Mouse (Mus musculus): ENCODE measurements around the gene Kansl2. TPM values are rescaled to one million over a fixed set of nuclear protein-coding genes. Genes with fewer than 3 reads are reported as not detected.
A peak's percentile ranks its signal among the peaks of the same experiment; 100 is the strongest.

Kansl2 gene
- 10 to 100 TPM; 54.1 to 60.0 (median 57.2) TPM for total RNA-seq (2022)

DNA sequence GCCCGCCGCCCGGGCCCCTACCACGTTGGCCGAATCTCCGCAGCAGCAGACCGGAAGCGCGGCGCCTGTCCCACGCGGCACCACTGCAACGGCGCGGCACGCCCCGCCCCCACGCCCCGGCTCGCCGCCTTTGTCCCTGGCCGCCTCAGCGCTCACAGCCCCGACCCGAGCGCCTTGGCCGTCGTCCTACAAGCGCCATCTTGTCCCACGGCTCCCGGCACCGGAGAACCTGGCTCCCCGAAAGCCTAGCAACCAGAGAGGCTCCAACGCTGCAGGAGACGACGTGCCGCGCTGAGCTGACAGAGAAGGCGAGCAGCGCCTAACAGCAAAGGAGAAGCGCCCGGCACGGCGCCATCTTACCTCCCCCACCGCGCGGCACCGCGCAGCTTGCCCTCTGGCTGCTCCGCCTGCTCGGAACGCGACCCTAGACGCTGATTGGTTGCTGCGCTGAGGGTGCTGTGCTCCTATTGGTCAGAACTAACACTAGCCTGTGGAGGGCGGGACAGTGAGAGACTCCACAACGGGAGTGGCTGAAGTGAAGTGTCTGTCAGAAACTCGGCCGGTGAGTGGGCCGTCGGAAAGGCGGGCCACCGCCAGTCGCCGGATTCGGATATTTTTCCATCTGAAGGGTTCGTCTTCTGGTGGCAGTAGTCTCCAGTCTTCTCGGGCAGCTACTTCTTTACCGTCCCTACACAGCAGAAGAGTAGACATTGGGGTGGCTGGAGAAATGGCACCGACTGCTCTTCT is at the start of gene Kansl2:
TSS of gene Kansl2 (minus strand) at position 384 of the 747 bp plus-strand sequence.
- DNase-seq (ENCODE audit: low spot score in 2 of 2) = peak; percentile 98 to 99

DNA sequence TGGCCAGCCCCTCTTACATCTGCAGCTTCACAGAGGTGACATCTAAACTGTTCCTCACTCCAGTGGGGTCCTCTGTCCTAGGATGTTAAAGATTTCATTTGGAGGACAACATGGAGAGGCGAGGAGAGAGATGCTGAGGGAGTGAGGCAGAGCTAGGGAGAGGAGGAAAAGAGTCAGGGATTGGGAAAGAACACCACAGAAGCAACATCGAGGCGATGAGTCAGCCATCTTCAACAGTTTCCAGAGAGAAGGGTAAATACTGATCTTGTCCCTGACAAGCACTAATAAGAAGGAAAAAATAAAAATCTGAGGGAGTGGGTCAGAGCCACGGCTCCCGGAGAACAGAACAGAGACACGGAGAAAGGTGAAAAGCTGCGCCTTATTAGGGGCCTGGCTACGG is 48.9 kb upstream of the Kansl2 start:
- DNase-seq (ENCODE audit: low spot score in 2 of 2) = no peak

DNA sequence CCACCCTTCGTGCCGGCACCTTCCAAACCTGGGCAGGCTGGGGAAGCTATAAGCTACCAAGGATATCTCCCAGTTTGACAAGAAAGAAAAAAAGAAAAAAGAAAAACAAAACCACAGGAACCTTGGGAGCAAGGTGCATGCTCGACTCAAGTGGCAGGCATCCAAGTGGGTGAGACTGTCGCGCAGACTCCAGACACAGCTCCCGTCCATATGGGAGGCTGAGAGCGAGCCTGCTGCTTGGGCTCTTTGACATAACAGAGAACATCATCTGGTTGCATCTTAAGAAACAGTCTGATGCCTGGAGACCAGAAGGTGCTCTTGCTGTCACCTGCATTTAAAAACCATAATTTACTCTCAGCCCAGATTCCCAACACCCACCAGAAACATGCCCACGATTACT is 48.3 kb upstream of the Kansl2 start:
- DNase-seq (ENCODE audit: low spot score in 2 of 2) = peak in 1 of 2 experiments; percentile 44

DNA sequence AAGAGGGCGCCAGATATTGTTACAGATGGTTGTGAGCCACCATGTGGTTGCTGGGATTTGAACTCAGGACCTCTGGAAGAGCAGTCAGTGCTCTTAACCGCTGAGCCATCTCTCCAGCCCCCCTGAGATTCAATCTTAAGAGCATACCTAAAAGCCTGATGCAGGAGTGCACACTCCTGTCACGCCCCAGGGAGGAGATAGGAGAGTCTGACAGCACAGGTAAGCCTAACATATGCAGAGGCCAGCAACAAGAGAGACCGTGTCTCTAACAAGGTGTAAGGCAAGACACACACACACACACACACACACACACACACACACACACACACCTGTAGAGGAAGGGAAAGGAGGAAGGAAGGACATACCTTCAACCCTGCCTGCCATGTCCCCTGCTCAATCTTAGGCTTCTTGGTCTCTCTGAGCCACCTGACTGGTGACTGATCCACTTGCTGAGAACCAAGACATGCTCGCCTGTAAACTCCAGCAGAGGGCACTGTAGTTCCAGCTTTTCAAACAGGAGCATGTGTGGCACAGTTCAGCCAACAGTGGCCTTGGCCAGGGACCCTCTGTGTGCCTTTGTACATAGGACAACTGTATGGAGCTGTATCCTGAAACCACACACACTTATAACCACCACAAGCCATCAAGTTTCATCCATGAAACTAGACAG is 45.9 kb upstream of the Kansl2 start:
- DNase-seq (ENCODE audit: low spot score in 2 of 2) = peak; percentile 71 to 79

DNA sequence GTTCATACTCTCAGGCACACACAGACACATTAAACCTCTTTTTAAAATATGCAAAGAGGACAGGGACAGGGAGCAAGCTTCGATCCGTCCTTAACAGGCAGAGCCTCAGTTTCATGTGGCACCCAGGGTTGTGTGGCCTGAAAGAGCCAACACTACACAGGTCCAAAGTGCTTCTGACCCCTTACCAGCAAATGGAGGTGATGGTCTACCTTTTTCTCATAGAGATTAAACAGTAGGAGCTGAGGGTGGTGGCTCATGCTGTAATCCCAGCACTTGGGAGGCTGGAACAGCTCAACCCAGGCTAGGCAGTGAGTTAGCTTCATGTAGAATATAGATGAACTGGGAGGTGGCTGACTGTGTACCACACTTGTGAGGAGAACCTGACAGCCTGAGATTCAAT is 45.2 kb upstream of the Kansl2 start:
- no peak for DNase-seq (ENCODE audit: low spot score in 2 of 2)

GRCm38 (mm10) chr15:98573293-98573692 is 39.2 kb upstream of the Kansl2 start:
- DNase-seq (ENCODE audit: low spot score in 2 of 2) = no peak

GRCm38 (mm10) chr15:98570873-98571538 is 36.9 kb upstream of the Kansl2 start, which contains the start of the genes Ccnt1 and 4930415O20Rik:
Gene Ccnt1 (minus strand): TSS chr15:98570923.
Gene 4930415O20Rik (plus strand): TSS chr15:98571004.
- DNase-seq (ENCODE audit: low spot score in 2 of 2) = no peak

DNA sequence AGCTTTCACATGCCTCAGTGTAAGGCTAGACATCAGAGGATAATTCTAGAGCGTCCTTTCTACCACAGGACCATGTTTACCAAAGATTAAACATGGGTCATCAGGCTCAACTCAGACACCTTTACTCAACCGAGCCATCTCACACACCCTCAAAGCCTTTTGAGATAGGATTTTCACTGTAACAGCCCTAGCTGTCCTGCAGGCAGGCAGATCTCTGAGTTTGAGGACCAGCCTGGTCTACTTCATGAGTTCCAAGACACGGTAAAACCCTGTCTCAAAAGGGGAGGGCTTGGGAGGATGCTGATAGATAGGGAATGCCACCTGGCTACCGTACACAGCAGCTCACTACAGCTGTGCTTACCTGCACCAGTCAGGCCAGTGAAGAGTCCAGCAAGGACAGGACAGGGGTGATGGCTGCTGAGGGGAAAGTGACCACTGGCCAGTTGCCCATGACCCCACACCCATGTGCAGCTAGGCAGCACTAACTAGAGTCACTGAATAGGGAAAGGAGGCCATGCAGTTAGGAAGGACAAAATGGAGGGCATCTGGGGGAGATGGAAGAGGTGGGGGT is 35.8 kb upstream of the Kansl2 start:
- DNase-seq (ENCODE audit: low spot score in 2 of 2) = no peak

- no peak for DNase-seq (ENCODE audit: low spot score in 2 of 2)
Observed at GRCm38 (mm10) chr15:98569216-98569615, 35.2 kb upstream of the Kansl2 start.

- no peak for DNase-seq (ENCODE audit: low spot score in 2 of 2)
Observed at GRCm38 (mm10) chr15:98568256-98569033, 34.4 kb upstream of the Kansl2 start.

GRCm38 (mm10) chr15:98567278-98568134 is 33.4 kb upstream of the Kansl2 start:
- peak; percentile 100 for DNase-seq (ENCODE audit: low spot score in 2 of 2)

DNA sequence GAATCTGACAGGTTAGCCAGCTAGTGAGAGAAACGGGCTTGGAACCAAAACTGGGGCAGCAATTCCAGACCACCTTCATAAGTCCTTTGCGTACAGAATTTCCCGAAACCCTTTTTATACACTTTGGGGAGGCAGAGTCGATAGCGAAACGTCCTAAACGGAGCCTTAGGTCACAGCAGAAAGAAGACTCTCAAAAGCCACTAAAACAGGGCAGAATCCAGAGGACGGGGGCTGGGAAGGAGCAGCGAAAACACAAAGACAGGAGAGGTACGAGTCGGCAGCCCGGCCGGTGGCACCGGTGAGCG is 32.9 kb upstream of the Kansl2 start:
- no peak for DNase-seq (ENCODE audit: low spot score in 2 of 2)

DNA sequence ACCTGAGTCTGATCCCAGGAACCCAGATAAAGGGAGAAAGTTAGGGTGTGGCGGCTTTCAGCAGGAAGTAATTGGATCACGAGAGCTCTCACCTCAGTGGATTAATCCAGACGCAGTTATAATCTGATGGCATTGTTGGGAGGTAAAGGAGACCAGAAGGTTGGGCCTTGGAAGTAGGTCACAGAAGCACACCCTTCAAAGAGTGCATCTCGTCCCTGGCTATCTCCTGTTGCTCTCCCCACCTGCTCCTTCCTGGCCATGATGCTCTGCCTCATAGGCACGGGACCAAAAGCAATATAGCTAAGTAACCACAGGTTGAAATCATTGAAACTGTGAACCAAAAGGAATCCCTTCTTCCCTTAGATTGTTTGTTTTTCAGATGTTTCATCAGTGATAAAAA is 23.1 kb upstream of the Kansl2 start:
- no peak for DNase-seq (ENCODE audit: low spot score in 2 of 2)

GRCm38 (mm10) chr15:98555881-98556280 is 21.8 kb upstream of the Kansl2 start:
- DNase-seq (ENCODE audit: low spot score in 2 of 2) = no peak

DNA sequence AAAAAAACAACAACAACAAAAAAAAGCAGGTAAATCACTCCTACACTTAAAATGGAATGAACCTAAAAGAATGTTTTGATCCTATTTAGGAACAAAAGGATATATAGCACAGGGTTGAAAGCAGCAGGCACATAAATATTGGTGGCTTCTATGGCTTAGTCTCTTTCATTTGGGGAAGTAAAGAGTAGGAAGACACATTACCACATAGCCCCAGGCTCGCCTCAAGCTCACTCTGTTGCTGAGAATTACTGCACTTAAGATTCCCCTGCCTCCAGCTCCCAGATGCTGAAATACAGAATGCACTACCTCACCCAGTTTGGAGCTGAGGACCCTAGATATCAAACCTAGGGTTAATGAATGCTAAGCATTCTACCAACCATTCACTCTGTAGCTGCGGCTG is 18.7 kb upstream of the Kansl2 start:
- DNase-seq (ENCODE audit: low spot score in 2 of 2) = no peak

- no peak for DNase-seq (ENCODE audit: low spot score in 2 of 2)
Observed at GRCm38 (mm10) chr15:98546843-98547242, 12.8 kb upstream of the Kansl2 start.

DNA sequence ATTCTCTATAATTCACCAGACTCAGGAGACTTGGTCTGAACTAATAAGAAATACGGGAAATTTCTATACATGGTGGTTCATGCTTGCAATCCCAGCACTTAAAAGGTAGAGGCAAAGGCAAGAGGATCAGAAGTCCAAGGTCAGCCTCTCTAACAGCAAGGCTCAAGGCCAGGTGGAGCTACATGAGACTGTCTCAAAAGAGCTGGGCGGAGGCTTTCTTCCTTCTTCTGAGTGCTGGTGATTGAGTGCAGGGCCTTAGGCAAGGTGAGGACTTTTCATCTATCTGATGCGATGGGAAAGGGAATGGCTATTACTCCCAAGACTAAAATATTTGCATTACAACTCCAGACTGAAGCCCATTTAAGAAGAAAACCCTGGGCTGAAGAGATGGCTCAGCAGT is 11.1 kb upstream of the Kansl2 start:
- no peak for DNase-seq (ENCODE audit: low spot score in 2 of 2)

- no peak for DNase-seq (ENCODE audit: low spot score in 2 of 2)
Observed at GRCm38 (mm10) chr15:98543341-98543740, 9.3 kb upstream of the Kansl2 start.

DNA sequence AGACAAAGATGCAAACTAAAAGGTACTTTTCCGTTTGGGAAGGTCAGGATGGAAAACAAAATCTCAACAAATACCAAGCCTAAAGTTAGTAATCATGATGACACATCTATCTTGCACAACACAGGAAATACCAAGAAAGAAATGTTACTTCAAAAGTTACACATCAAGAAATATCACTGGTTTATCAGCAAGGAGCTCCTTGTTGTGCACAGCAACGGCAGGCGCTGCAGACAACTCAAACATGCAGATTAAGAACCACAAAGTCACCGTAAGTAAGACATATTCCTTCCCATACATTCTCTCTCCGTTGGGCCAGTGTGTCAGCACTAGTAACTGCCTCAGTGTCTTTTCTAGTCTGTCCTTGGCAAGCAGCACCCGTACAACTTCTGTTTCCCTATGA is 7.0 kb upstream of the Kansl2 start:
- DNase-seq (ENCODE audit: low spot score in 2 of 2) = no peak

GRCm38 (mm10) chr15:98537923-98538322 is 3.9 kb upstream of the Kansl2 start:
- DNase-seq (ENCODE audit: low spot score in 2 of 2) = no peak
